Mouse (Mus musculus): ENCODE measurements around the gene Rps6ka5.

Gene Rps6ka5

DNA sequence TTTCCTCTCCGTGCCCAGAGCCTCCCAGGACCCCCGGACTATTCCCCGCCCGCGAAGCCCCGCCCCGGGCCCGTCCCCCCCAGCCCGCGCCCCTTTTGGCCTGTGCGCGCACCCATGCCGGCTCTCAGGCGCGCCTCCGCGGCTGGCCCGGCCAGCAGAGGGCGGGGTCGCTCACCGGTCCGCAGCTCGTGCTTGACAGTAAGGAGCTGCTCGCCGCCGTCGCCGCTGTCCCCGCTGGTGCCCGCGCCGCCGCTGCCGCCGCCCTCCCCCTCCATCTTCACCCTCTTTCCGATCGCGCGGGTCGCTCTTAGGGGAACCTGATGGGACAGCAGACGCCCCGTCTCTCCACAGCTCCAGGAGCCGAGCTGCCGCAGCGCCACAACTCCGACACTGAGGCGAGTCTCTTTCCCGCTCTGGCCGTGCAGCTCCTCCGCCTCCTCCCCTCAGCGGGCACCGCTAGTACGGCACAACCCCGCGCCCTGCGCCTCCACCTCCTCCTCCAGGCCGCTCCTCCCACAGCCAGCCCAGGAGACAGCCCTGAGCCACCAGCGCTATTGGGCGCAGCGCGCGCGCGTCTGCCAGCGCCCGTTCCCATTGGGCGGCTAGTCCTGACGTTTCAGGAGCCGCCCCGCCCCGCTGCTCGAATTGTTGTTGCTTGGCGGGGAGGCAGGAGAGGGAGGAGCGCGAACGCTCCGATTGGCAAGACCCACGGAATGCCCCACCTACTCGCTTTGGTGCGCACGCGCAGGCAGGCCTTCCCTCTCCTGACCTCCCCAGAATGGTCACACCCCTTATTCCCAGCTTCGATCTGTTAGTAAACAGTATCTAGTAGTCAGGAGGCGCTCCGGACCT lies 2.0 kb downstream of the Rps6ka5 start:
- peak; percentile 100 for DNase-seq (ENCODE audit: low spot score)

- DNase-seq (ENCODE audit: low spot score): peak; percentile 2
Observed at GRCm38 (mm10) chr12:100724182-100724581, 2.6 kb downstream of the Rps6ka5 start.

DNA sequence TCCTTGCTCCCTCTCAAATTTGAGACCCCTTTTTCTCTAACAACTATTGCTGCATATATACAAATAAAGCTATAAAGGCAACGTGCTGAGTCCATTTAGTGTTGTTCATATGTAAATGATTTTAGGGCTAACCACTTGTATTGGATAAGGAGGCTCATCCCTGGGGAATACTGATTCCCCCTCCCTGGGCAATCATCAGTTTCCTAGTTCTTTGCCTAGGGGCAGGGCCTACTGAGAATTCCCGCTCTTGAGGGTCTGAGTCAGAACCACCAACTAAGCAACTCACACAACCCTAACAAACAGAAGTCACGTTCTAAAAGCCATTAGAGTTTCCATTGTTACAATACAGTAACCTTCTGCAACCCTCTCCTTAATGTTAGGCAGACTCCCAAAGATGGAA lies 6.0 kb downstream of the Rps6ka5 start:
- DNase-seq (ENCODE audit: low spot score): no peak

GRCm38 (mm10) chr12:100717446-100717845 lies 9.3 kb downstream of the Rps6ka5 start:
- no peak for DNase-seq (ENCODE audit: low spot score)

DNA sequence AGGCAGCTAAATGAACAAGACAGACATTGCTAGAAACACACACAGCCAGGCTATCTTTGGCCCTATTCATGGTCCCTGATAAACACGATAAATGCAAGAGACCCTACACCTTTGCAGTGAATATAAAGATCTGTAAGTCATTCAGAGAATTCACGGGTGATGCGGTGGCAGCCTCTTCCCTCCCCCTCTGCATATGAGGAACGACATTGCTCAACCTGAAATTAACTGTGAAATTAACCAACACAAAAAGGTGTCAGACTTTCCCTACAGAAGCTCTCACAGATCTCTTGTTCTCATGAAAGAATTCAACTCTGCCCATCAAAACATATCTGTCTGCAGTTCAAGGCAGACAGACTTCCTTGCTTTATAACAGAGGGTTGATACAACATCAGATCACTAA lies 9.8 kb downstream of the Rps6ka5 start:
- no peak for DNase-seq (ENCODE audit: low spot score)

DNA sequence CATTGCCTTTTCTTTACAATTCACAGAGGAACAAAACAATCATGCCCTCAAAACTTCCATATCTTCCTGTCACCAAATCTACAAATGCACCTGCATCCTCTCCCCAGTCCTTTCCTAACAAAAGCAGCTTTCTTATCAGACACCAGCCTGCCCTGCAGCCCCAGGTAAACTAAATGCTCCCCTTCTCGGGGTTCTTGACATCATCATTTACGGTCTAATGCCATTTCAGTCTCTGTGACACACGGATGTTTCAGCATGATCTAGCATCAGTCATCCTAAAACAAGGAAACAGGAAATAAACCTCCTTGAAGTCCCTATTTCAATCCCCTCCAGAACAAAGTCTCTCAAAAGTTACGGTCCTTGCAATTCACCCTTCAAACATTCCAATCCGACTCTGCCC lies 15.0 kb downstream of the Rps6ka5 start:
- DNase-seq (ENCODE audit: low spot score): no peak

DNA sequence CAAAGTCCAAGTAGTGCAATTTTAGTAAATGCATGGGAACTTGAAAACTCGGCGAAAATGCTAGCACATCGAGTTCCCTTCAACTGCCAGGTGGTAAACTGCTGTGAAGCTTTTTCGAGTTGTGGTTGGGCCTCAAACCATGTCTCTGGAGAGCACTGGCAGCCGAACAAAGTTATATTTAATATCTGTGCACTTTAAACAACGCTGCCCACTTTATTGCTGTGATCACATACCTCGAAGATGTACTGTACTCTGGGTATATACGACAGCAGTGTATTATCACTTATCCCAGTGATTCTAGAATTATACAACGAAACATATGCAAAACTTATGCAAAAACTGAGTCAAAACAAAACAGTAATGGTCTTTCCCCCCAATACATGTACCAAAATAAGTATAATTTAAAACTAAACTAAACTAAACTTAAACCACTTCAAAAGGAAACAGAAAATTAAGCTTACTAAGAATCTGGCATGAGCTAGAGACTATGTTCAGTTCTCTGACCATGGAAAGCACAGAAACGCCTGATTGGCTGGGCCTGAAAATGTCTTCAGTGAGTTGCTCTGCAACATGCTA lies 15.6 kb downstream of the Rps6ka5 start:
- DNase-seq (ENCODE audit: low spot score): no peak

DNA sequence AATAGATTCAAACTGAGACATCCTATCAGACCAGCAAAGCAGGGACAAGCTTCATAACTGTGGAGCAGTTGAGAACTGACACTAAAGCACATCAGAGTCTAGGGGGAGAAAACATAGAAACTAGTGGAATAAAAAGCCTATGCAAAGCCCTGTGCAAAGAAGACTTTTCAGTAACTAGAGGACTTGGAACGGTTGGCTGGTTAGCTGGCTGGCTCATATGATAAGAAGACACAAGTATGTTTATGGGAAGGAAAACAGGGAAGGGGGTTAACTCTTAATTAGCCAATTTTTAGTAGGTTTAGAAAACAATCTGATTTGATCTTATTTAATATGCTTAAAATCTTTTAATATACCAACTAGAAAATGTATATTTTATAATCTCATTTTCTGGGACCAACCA lies 16.4 kb downstream of the Rps6ka5 start:
- no peak for DNase-seq (ENCODE audit: low spot score)

- no peak for DNase-seq (ENCODE audit: low spot score)
Observed at GRCm38 (mm10) chr12:100707312-100707711, 19.5 kb downstream of the Rps6ka5 start.

DNA sequence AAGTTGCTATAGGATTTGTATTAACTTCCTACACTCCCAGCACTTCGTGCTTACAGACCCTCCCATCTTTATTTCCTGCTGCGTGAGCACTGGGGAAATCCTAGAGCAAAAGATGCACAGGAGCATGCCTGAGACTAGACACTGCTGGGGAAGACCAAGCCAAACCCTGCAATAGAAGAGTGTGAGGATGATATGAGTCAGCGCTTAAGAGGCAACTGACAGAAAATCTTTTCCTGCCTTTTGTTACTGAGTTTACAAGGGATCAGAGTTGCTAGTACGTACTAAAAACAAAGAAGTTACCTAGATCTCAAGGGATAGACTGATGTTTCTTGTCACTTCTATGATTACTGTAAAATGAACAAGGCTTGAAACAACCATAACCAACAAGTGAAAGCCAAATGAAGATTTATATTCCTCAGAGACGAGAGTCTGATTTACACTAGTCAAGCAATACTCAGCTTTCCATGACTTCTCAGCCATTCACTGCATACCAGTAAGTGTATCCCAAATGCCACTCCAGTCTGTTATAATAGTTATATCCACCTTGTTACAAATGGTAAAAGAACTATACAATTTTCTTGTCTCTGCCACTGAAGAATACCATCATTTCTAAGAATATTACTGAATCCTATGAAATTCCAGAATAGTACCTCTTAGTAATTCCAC lies 21.6 kb downstream of the Rps6ka5 start:
- no peak for DNase-seq (ENCODE audit: low spot score)

DNA sequence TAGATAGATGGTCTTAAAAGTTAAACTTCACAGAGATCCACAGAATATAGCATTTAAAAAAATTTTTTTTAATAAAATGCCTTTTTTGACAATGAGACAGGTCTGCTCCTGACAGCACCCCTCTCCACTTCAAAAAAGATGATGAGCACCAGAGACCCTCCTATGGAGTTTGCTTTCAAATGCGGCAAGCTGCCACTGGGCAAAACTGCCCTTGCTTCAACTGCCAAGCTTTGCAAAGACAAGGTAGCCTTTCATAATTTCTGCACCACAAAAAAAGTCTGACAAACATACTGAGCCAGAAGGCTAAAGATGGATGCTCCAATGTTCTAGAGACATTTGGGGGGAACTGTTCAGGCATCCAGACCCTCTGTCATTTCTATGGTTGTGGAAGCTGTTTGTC lies 28.8 kb downstream of the Rps6ka5 start:
- DNase-seq (ENCODE audit: low spot score): no peak

GRCm38 (mm10) chr12:100696621-100697020 lies 30.2 kb downstream of the Rps6ka5 start:
- no peak for DNase-seq (ENCODE audit: low spot score)

- DNase-seq (ENCODE audit: low spot score): no peak
Observed at GRCm38 (mm10) chr12:100695252-100695651, 31.5 kb downstream of the Rps6ka5 start.

GRCm38 (mm10) chr12:100692208-100692607 lies 34.6 kb downstream of the Rps6ka5 start:
- DNase-seq (ENCODE audit: low spot score): no peak

DNA sequence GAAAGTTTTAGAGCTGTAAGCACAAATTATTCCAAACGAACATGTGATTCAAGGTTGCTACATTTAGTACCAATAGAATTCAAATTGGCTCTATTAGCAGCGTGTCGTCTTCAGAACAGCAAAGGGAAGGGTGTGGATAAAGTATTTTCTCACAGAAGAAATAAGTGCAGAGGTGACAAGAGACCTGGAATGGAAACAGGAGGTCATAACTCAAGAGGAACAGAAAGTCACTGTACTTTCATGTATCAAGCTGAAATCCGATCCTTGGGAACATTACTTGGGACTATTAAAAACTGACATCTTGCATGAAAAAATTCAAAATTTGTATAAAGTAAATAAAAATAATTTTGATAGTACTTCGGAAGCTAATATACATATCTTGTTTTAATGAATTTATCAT lies 36.3 kb downstream of the Rps6ka5 start:
- no peak for DNase-seq (ENCODE audit: low spot score)

DNA sequence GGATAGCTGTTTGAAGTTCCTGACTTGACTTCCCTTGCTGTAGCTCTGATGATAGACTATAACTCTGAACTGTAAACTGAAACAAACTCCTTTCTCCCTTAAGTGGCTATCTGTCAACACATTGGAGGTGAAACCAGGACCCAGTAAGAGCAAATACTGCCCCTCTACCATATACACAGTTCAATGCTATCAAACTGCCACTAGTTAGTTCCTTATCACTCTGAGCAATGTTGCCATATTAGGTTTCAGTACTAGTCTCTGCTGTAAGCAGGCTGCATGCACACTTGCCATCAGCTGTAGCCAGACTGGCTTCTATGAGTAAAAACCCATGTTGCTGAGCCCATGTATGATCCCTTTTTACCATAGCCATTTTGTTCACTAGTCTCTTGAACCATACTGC lies 38.6 kb downstream of the Rps6ka5 start:
- no peak for DNase-seq (ENCODE audit: low spot score)

DNA sequence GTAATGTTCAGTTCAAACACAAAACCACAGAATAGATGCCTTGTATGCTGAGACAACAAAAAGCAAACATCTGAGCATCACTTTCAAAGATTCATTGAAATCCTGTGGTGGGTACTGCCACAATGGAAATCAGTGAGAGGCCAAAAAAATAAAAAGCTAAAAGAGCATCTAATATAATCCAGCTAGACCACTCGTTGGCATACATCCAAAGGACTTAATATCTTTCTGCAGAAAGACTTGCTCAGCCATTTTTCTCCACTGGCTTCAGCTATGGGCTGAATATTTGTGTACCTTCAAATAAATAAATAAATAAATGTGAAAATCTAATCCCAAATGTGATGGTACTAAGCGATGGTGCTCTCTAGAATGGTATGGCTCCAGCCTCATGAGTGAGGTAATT lies 39.8 kb downstream of the Rps6ka5 start:
- DNase-seq (ENCODE audit: low spot score): no peak

GRCm38 (mm10) chr12:100681752-100682151 lies 45.0 kb downstream of the Rps6ka5 start:
- peak; percentile 26 for DNase-seq (ENCODE audit: low spot score)

GRCm38 (mm10) chr12:100681241-100681640 lies 45.5 kb downstream of the Rps6ka5 start:
- DNase-seq (ENCODE audit: low spot score): no peak

DNA sequence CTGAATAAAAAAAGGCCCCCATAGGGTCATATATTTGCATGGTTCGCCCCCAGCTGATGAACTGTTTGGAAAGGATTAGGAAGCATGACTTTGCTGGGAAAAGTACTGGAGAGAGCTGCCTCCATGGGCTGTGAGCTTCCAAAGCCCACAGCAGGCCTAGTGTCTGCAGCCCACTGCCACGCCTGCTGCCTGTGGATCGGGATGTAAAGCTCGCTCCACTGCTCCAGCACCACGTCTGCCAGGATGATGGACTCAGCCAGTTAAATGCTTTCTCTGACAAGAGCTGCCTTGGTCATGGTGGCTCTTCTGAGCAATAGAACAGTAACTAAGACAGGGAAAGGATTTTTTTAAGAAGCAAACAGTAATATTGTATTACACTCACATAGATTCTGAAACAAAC lies 46.1 kb downstream of the Rps6ka5 start:
- DNase-seq (ENCODE audit: low spot score): no peak

GRCm38 (mm10) chr12:100670647-100671199 lies 56.1 kb downstream of the Rps6ka5 start:
- no peak for DNase-seq (ENCODE audit: low spot score)

- no peak for DNase-seq (ENCODE audit: low spot score)
Observed at GRCm38 (mm10) chr12:100665294-100665693, 61.5 kb downstream of the Rps6ka5 start.

DNA sequence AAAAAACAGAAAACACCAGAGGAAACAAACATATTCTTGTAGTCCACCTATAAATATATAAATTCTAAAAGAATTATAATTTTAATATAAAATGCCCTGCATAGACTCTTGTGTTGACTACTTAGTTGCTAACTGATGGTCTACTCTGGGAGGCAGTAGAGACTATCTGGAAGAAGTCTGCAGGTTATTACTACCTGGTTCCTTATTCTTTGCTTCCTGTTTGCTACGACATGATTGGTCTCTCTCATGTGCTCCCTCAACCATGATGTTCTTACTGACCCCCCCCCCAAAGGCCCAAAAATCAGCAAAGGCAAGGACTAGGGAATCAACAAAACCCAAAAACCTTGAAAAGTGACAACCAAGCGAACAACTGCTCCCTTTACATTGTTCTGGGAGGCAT lies 66.7 kb downstream of the Rps6ka5 start:
- no peak for DNase-seq (ENCODE audit: low spot score)
